Mouse (Mus musculus) liver, postnatal 0 days (tissue): ENCODE results near the gene Blvrb. TPM values are rescaled to one million over a fixed set of nuclear protein-coding genes. Genes with fewer than 3 reads are reported as not detected.

ENCODE experiments used
- ATAC-seq: fragments of 200-750 bp; cut with Nextera tagmentation; 2 replicates; pipeline ENCODE4 v1.8.0; 2017; ENCODE audit warnings: mild to moderate bottlenecking, moderate library complexity
- DNase-seq: peaks from one replicate; pipeline ENCODE4 v3.0.0-alpha.2; 2016
- H3K27ac ChIP-seq: fragments of 300-500 bp; sonication (generic); 2 replicates; pipeline ENCODE4 v1.5.1; 2014; ENCODE audit warnings: antibody characterized with exemption, moderate library complexity, mild to moderate bottlenecking, low read depth
- H3K27me3 ChIP-seq: fragments of 300-500 bp; sonication (generic); 2 replicates; pipeline ENCODE4 v1.6.1; 2014; ENCODE audit warnings: low read length, control low read depth, mixed read lengths; ENCODE audit not compliant: insufficient read depth
- H3K36me3 ChIP-seq: fragments of 300-500 bp; sonication (generic); replicated peaks from 2 replicates; pipeline ENCODE4 v1.6.1; 2014; ENCODE audit warnings: mild to moderate bottlenecking, control low read depth, low read length, moderate library complexity, mixed read lengths; ENCODE audit not compliant: insufficient read depth
- H3K4me1 ChIP-seq: fragments of 300-500 bp; sonication (generic); 2 replicates; pipeline ENCODE4 v1.6.1; 2014; ENCODE audit warnings: antibody characterized with exemption, mild to moderate bottlenecking, control low read depth; ENCODE audit not compliant: insufficient read depth
- H3K4me2 ChIP-seq: fragments of 300-500 bp; sonication (generic); 2 replicates; pipeline ENCODE4 v1.6.1; 2014; ENCODE audit warnings: low read depth, mild to moderate bottlenecking, low read length, moderate library complexity, mixed read lengths
- H3K4me3 ChIP-seq: fragments of 300-500 bp; sonication (generic); 2 replicates; pipeline ENCODE4 v1.5.1; 2014; ENCODE audit warnings: low read depth, low read length
- H3K9ac ChIP-seq: fragments of 300-500 bp; sonication (generic); replicated peaks from 2 replicates; pipeline ENCODE4 v1.6.1; 2014; ENCODE audit warnings: mild to moderate bottlenecking, moderate library complexity
- H3K9me3 ChIP-seq: fragments of 300-500 bp; sonication (generic); 2 replicates; pipeline ENCODE4 v1.6.1; 2016; ENCODE audit warnings: mild to moderate bottlenecking, control low read depth, low read length, mixed read lengths
- CTCF ChIP-seq: sonication (generic); IDR thresholded peaks from 2 replicates; pipeline ENCODE4 v1.5.1; 2016; ENCODE audit warnings: antibody characterized with exemption, low read depth
- EP300 ChIP-seq: IDR thresholded peaks from 2 replicates; pipeline ENCODE4 v1.6.1; 2016; ENCODE audit warnings: antibody characterized with exemption, low read depth, mild to moderate bottlenecking
- WGBS: fragments of 180-500 bp; shearing (Covaris S2); extraction: QIAGEN DNeasy Blood & Tissue Kit; methylation state at CpG from one replicate; pipeline ENCODE4 v1.1.7; 2014; ENCODE audit not compliant: insufficient replicate concordance; 5-methylcytosine and 5-hydroxymethylcytosine counted together
- polyA plus RNA-seq: library from polyadenylated mRNA; unstranded; fragments of >200 nt; fragmentation: Nextera tagmentation; extraction: Ambion mirVana; gene quantifications from 2 replicates; pipeline ENCODE4 v1.2.1, GENCODE M21; 2015

Gene Blvrb
- polyA plus RNA-seq, 1 experiment from 2014 or later, result 407 TPM

GRCm38 (mm10) chr7:27454461-27455121, 6.8 kb downstream of the Blvrb start:
- ATAC-seq (peak; percentile 64), DNase-seq (peak; percentile 52)
- WGBS, result 41% methylated on average over 10 of the region's 10 CpGs
- Histone ChIP-seq H3K27ac (peak overlapping the region; percentile 79), H3K4me3 (no peak overlapping the region), H3K4me2 (peak overlapping the region; percentile 34; the same call in 1 of the 2 replicates), H3K9me3 (no peaks in the 10 kb centered on the region), H3K27me3 (no peaks in the 10 kb centered on the region), H3K9ac (no peak overlapping the region), H3K4me1 (peaks cover 39% of the 10 kb centered on the region), H3K36me3 (peaks cover 43% of the 10 kb centered on the region)
- peak; percentile 85 for TF ChIP-seq EP300
- no peak for TF ChIP-seq CTCF

DNA sequence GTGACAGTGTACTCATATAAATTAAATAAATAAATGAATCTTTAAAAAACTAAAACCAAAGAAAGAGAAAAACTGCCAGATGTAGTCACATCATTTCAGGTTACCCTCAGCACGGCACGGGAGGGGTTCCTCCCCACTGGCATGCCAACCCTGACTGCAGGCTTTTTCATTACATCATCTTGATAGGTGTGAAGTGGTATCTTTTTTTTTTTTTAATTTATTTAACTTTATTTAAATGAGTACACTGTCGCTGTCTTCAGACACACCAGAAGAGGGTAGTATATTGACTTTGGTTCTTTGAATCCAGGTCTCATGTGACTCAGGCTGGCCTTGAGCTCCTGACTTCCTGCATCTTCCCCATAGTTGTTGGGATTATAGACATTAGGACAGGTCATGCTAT, 7.5 kb downstream of the Blvrb start:
- WGBS, result 80% methylated on average over 3 of the region's 3 CpGs
- H3K27ac ChIP-seq, result peak overlapping the region; percentile 79
- no peak for TF ChIP-seq CTCF
- TF ChIP-seq EP300, result no peak
- peak overlapping the region; percentile 0; the same call in 1 of the 2 replicates for H3K4me2 ChIP-seq
- ATAC-seq, result no peak
- H3K27me3 ChIP-seq, result no peaks in the 10 kb centered on the region
- H3K4me1 ChIP-seq, result peaks cover 37% of the 10 kb centered on the region
- H3K4me3 ChIP-seq, result no peak overlapping the region
- peaks cover 45% of the 10 kb centered on the region for H3K36me3 ChIP-seq
- no peak overlapping the region for H3K9ac ChIP-seq
- DNase-seq, result no peak
- H3K9me3 ChIP-seq, result no peaks in the 10 kb centered on the region

DNA sequence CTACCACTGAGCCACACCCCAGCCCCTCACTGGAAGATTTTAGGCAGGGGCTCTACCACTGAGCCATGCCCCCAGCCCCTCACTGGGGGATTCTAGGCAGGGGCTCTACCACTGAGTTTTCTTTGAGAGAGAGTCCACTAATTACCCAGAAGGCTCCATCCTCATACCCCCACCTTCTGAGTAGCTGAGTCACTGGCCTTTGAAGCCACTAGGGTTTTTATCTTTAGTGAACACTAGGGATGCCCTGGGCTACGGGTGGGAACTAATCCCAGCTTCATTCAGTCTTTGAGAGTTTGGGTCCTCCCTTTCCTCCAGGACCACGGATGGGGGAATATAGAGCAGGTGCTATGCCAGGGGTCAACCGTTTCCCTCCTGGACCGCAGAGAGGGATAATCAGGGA, 10.8 kb downstream of the Blvrb start:
- ATAC-seq, result peak; percentile 44; the same call in 1 of the 2 replicates
- Histone ChIP-seq H3K27me3 (no peaks in the 10 kb centered on the region), H3K4me1 (peaks cover 19% of the 10 kb centered on the region), H3K9me3 (no peaks in the 10 kb centered on the region), H3K9ac (no peak overlapping the region; the same call in 1 of the 2 replicates), H3K27ac (peak overlapping the region; percentile 46), H3K4me3 (no peak overlapping the region), H3K36me3 (peaks cover 52% of the 10 kb centered on the region), H3K4me2 (no peak overlapping the region)
- no peak for DNase-seq
- TF ChIP-seq CTCF (no peak), EP300 (no peak)
- WGBS, result 76% methylated on average over 4 of the region's 4 CpGs

GRCm38 (mm10) chr7:27459640-27460039, 11.9 kb downstream of the Blvrb start:
- ATAC-seq (0 out of 2 replicates have a peak, but pooled peaks have one; percentile 11), DNase-seq (no peak)
- WGBS, result 64% methylated on average over 5 of the region's 5 CpGs
- Histone ChIP-seq H3K9me3 (no peaks in the 10 kb centered on the region), H3K27ac (no peak overlapping the region), H3K4me3 (no peak overlapping the region), H3K4me2 (no peak overlapping the region), H3K27me3 (no peaks in the 10 kb centered on the region), H3K4me1 (peaks cover 11% of the 10 kb centered on the region), H3K9ac (no peak overlapping the region), H3K36me3 (peaks cover 61% of the 10 kb centered on the region)
- TF ChIP-seq CTCF (no peak), EP300 (peak; percentile 42; the same call in 1 of the 2 replicates)

GRCm38 (mm10) chr7:27460477-27460876, 12.7 kb downstream of the Blvrb start:
- WGBS, result 58% methylated on average over 6 of the region's 6 CpGs
- peaks cover 64% of the 10 kb centered on the region for H3K36me3 ChIP-seq
- no peaks in the 10 kb centered on the region for H3K9me3 ChIP-seq
- ATAC-seq (no peak), DNase-seq (no peak)
- no peak overlapping the region for H3K9ac ChIP-seq
- H3K4me2 ChIP-seq, result no peak overlapping the region
- no peak overlapping the region for H3K27ac ChIP-seq
- no peak for TF ChIP-seq CTCF
- TF ChIP-seq EP300, result no peak
- H3K4me1 ChIP-seq, result peaks cover 5% of the 10 kb centered on the region
- H3K4me3 ChIP-seq, result no peak overlapping the region
- H3K27me3 ChIP-seq, result no peaks in the 10 kb centered on the region

- WGBS, result 50% methylated on average over 4 of the region's 4 CpGs
- peak; percentile 35; the same call in 1 of the 2 replicates for ATAC-seq
Measured at GRCm38 (mm10) chr7:27467648-27468047, 19.9 kb downstream of the Blvrb start.

More at GRCm38 (mm10) chr7:27467648-27468047, 19.9 kb downstream of the Blvrb start:
- DNase-seq, result no peak
- TF ChIP-seq EP300 (no peak), CTCF (no peak)
- H3K27me3 ChIP-seq, result no peaks in the 10 kb centered on the region
- H3K4me2 ChIP-seq, result no peak overlapping the region
- no peak overlapping the region for H3K4me3 ChIP-seq
- H3K36me3 ChIP-seq, result peaks cover 26% of the 10 kb centered on the region
- H3K27ac ChIP-seq, result no peak overlapping the region
- H3K9me3 ChIP-seq, result no peaks in the 10 kb centered on the region
- H3K9ac ChIP-seq, result no peak overlapping the region
- H3K4me1 ChIP-seq, result 0 out of 2 replicates have a peak, but pooled peaks cover 7% of the 10 kb centered on the region
